Mouse (Mus musculus): Measurements from ENCODE around the gene Rab14. TPM values are rescaled to one million over a fixed set of nuclear protein-coding genes. Genes with fewer than 3 reads are reported as not detected.

The Rab14 gene
- total RNA-seq, 2 experiments from 2014 or later, result 187 to 226 TPM

DNA sequence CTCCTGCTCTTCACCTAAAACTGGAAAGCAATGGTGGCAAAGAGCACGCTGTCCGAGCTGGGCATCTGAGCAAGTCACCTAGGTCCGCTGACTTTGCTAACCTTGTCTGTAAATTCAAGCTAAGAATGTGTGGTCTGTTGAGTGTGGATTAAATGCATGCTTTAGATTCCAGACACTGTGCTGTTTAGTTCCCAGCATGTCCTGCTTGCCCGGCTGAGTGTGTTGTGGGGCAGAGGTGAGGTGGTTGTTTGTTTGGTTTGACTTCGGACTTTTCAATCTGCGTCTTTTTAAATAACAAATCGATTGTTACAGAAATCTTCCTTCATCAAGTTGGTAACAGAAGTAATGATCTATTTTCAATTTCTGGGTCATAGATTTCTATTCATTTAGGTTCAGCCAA lies 43.1 kb downstream of the Rab14 start:
- no peak for DNase-seq (ENCODE audit: low spot score in 2 of 2)

DNA sequence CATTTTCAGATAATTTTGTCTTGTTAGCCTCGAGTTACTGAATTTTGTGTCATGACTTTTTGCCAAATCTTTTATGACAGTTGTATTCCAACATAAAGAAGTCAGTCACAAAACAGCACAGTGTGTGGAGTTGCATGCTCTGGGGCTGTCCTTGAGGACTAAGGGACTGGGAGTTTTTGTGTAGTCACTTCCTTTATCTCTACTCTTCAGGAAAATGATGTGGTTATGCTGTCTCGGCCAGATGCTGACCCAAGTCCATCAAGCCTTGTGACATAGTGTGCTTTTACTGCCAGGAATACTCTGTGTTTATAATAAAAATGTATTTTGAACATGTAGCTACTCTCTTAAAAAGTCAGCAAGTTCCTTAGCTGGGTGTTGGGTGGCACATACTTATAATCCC lies 43.9 kb downstream of the Rab14 start:
- DNase-seq (ENCODE audit: low spot score in 2 of 2), result no peak

DNA sequence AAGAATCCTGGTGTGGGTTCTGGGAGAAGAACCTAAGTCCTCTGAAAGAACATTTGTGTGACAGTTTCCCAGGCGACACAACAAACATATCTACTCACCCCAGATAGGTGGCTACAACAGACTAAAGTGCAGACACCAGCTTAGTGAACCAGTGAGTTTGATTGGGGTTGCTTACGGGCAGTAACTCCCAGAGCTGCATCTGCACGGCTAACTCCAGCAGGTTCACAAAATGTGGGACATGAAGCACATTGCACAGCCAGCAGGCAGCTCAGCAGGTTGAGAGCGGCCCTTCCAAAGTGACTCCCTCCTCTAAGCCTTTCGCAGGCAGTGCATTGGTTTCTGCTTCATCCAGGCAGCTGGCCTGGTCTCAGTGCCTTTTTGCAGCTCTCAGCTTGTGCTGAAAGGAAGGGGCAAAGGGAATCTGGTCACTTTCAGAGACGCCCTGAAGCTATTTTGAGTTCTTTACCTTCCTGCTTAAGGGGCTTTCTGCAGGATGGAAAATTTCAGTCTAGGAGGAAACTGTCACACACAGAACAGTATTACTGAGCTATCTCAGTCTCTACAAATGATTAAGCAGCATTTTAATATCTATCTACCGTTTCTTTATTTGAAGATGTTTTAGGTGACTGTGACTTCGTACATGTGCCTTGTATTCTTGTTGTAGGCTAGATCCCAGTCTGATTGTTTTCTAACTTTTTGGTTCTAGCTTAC lies 46.9 kb downstream of the Rab14 start:
- DNase-seq (ENCODE audit: low spot score in 2 of 2), result no peak

DNA sequence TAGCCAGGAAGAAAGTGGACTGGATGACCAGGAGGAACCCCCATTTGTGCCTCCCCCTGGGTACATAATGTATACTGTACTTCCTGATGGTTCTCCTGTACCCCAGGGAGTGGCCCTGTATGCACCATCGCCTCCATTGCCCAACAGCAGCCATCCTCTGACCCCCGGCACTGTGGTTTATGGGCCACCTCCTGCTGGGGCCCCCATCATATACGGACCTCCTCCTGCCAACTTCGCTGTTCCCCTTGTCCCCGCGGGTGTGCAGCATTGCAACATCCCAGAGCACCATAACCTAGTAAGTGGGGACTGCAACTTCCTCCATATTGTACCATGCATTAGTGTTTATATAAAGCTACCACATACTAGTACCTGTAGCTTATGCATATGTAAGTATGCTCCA lies 47.7 kb downstream of the Rab14 start:
- DNase-seq (ENCODE audit: low spot score in 2 of 2), result no peak

DNA sequence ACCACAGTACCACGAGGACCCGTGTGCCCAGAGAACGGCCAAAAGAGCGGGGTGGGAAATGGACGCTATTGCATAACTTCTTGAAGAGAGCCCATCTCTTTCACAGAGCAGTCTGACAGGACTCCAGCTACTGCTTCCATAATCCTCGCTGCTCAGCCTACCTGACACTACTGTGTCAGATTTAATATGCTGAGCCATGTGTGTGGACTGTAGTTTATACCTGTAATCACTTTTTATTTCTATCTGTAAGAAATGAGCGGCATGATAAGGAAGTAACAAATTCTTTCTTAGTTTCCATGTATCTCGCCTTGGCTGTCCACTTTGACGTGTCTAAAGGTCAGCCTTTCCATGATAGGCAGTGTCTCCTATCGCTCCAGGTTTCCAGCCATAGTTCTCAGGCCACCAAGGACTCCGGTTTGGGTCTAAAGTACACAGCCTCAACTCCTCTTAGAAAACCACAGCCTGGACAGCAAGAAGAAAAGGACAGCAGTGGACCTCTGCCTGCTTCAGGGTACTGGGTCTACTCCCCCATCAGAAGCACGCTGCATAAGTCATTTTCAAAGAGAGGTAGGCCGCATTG lies 49.5 kb downstream of the Rab14 start:
- DNase-seq (ENCODE audit: low spot score in 2 of 2), result no peak

DNA sequence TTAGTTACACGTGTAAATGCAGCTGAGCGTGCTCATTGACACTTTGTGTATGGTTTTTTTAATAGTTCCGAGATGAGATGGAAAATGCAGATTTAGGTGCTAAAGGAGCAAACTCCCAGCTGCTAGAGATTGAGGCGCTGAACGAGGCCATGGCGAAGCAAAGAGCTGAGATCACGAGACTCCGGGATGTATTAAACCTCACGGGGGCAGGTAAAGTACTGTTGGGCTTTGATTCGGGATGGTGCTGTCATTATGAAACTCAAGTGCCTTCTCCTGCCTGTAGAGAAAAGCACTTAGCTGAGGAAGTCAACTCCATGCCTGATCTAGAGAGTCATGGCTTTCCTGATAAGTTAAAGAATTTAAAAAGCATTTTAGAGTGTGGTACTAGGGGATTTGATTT lies 52.1 kb downstream of the Rab14 start:
- no peak for DNase-seq (ENCODE audit: low spot score in 2 of 2)

DNA sequence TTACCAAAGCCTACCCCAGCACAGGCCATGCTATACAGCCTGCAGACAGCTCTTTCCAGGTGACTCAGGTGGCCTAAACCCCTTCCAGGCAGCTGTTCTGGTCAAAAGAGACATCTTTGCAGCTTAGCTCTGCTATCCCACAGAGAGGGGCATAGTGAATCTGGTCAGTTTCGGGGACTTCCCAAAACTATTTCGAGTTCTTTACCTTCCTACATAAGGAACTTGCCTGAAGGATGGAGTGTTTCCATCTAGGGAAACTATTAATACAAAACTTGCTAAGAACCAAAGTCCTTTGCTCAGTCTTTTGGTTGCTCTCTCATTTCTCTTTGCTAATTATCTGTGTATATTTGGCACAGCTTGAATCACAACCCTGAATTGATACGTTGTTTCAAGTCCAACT lies 59.2 kb downstream of the Rab14 start:
- no peak for DNase-seq (ENCODE audit: low spot score in 2 of 2)

DNA sequence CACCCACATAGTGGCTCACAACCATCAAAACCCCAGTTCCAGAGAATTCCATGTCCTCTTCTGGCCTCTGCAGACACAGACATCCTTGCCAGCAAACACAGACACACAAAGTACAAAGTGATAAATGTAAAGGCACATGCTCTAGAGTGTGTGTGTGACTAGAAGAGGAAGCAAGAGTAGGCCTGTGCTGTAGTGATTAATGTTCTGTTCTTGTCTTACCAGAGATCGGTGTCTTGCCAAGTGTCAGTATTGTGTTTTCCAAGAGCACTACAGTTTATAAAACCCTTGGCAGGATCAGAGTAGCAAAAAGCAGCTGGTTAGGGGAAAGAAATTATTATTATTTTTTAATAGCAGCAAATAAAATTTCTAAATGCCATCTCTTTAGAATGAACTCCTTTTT lies 62.3 kb downstream of the Rab14 start:
- DNase-seq (ENCODE audit: low spot score in 2 of 2), result no peak

DNA sequence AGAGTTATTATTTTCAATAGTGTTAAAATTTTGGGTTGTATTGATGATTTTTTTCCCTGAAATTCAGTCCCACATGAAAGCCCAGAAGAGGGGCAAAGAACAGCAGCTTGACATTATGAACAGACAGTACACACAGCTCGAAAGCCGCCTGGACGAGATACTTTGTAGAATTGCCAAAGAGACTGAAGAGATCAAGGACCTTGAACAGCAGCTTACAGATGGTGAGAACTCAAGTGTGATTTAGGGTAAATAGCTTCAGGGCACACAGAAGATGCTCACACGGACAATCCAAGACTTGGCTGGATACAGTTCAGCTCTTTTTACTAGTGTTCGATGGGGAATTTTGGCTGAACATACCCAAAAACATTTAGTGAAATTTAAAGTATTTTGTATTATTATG lies 67.0 kb downstream of the Rab14 start:
- no peak for DNase-seq (ENCODE audit: low spot score in 2 of 2)

DNA sequence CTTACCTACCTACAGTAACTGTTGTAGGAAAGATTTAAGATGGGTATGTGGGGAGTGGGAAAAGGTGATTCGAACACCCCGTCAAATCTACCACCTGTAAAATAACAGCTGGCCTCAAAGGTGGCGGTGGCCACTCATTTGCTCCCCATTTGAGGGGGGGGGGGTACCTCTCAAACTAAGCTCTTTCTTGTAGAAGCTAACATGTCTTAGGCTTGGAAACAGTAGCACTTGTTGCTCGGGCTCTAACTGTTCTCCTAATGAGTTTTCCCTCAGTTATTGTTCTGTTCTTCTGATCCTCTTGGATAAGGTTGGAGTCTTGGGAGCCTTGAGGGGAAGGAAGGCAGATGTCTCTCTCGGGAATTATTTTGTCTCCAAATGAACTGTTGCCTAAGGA lies 68.3 kb downstream of the Rab14 start:
- DNase-seq (ENCODE audit: low spot score in 2 of 2), result no peak

DNA sequence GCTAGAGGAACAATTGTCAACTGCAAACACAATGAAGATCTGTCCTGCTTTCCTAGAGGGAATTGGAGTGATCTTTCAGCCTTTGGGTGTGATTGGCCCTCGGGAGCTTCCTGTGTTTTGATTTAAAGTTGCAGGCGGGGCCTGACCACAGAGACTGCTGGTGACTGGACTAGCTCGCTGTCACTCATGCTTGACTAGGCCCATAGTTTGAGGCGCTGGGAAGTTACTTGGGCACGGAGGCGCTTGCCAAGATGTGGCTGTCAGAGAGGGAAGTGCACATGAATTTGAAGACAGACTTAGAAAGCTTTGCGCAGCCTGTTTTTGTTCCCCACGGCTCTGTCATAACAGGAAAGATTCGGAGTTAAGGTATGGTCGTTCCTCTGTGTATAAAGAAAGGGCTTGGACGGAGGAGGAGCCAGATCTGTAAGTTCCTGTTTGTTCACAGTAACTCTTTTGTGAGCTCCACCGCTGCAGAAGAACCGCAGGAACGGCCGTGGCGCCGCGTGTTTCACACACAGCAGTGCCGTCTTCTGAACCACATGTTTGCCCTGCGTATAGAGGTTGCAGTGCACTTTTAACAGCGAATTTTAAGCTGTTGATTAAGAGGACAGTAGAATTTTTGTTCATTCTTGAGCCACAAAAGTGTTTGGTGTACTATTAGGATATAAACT lies 68.8 kb downstream of the Rab14 start:
- peak; percentile 89 to 93 for DNase-seq (ENCODE audit: low spot score in 2 of 2)

DNA sequence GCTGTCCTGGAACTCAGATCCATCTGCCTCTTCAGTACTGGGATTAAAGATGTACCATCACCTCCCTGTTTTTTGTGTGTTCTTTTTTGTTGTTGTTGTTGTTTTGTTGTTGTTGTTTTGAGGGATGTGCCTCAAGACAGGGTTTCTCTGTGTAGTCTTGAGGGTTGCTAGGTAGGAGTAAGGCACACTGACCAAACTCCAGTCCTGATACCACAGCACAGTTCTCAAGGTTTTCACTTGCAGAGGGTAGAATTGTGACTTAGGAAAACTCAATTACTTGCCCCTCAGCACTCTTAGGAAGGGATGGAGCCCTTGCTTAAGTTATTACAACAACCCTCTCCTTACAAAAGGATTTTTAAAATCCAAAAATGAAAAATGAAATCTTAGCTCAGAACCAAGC lies 69.4 kb downstream of the Rab14 start:
- DNase-seq (ENCODE audit: low spot score in 2 of 2), result no peak

Other genes with a start within 250 kb of the Rab14 start
- gene Traf1, start 239.3 kb downstream of the Rab14 start, total RNA-seq (2021), result 1 to 10 TPM; 2.6 to 2.8 TPM
- not detected for gene Hc, start 139.7 kb downstream of the Rab14 start, total RNA-seq (2021)
- gene AI182371, start 99.6 kb downstream of the Rab14 start, total RNA-seq (2021), result under 1 TPM in 1 of 2 experiments, not detected in 1; 0.46 TPM
- 10 to 100 TPM in 1 of 2 experiments, 1 to 10 TPM in 1; 7.7 to 11.4 TPM for gene Cntrl, start 91.6 kb downstream of the Rab14 start, total RNA-seq (2021)
- 100 to 1,000 TPM; 364 to 767 TPM for gene Gsn, start 55.3 kb upstream of the Rab14 start, total RNA-seq (2021)
- gene Stom, start 135.9 kb upstream of the Rab14 start, total RNA-seq (2021), result 10 to 100 TPM; 46.9 to 80.6 TPM
- not detected for gene 4930568D16Rik, start 166.6 kb upstream of the Rab14 start, total RNA-seq (2021)
- not detected for gene 4930402F06Rik, start 196.1 kb upstream of the Rab14 start, total RNA-seq (2021)